Mouse (Mus musculus): ENCODE measurements at regions not wholly inside any gene's neighbourhood (a gene's known extent, or its start where the extent isn't known, plus 50 kb on each side); places are given as distances from the start of the nearest gene placed in this dataset.
"Not testable (repeated sequence)": the region's sequence is repeated elsewhere in the genome, so short reads cannot be mapped to it uniquely, and the experiment has no call there.

DNA sequence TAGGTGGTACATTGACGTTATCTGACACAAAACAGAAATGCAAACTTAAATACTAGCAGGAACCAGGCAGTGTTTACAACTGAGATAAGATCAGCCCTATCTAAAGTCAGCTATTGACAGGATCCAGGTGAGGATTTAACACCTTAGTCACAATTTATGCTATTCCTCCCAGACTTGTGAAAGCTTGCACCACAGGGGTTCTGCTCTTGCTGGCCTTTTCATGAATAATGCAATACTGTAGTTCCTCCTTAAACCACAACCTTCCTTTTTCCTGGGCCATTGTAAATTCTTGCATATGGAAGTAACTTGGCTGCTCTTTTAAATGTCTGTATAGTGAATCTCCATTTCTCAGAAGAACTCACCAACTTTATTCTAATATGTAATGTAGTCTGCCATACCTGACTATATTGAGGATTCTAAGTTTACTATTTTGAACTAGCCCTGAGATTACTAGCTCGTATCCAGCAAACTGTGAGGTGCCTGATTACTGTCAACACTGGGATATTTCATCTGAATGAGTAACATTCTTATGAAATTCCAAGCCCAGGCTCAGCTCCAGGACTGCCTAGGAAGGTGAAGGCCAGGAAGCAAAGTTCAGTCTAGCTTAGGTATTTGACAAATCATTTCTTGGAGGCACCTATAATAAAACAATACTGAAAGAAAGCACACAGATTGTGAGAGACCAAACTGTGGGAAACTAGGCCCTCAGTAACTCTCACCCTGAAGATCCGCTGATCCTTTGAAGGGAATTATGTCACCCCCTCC is 1019.2 kb upstream of the Cntn5 start:
- not testable (repeated sequence) for H3K4me1 ChIP-seq (ENCODE audit: control insufficient read depth, insufficient read depth, low read length); H3K36me3 ChIP-seq (ENCODE audit: control insufficient read depth, insufficient read depth, low read length); ATAC-seq (ENCODE audit: low read depth); H3K9me3 ChIP-seq (ENCODE audit: control insufficient read depth, low read length); H3K4me3 ChIP-seq (ENCODE audit: low read depth, low read length); H3K27me3 ChIP-seq (replicated peaks; ENCODE audit: control insufficient read depth, insufficient read depth, low read length); H3K27ac ChIP-seq (replicated peaks; ENCODE audit: low read depth, low read length); H3K4me2 ChIP-seq (ENCODE audit: low read depth, low read length); DNase-seq (ENCODE audit: low spot score); H3K9ac ChIP-seq (ENCODE audit: low read depth, low read length)
- 74% methylated on average over 3 of the region's 3 CpGs for WGBS

DNA sequence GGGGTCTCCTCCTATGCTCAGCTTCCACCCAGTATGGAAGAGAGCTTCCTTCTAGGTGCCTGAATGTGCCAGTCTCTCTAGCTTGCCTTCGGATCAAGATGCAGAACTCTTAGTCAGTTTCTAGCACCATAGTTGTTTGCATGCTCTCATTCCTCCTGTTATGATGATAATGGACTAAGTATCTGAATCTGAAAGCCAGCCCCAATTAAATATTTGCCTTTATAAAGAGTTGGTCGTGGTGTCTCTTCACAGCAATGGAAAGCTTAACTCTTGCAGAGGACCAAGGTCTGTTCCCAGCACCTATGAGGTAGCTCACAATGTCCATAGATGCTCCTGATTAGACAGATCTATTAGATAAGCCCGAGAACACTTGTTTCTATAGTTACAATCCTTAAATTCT is 1015.7 kb upstream of the Cntn5 start:
- no peak for ATAC-seq (ENCODE audit: low read depth)

DNA sequence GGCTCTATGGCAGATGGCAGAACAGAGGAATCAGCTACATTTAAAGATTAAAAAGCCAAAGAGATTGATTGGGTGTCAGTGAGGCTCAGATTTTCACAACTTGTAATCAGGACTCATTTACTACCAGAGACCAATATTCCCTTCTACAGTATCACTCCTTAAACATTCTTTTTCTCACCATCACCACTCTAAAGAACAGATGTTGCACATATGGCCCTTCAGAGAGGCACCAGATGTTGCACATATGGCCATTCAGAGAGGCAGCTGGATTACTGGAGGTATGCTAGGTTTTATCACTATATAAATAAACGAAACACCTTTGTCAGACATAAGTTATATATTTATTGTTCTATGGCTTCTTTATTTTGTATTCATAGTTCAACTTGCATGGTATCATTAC is 993.7 kb upstream of the Cntn5 start:
- H3K27ac ChIP-seq (replicated peaks; ENCODE audit: low read depth, low read length) = no peak overlapping the region
- DNase-seq (ENCODE audit: low spot score) (no peak), ATAC-seq (ENCODE audit: low read depth) (no peak)
- H3K4me3 ChIP-seq (ENCODE audit: low read depth, low read length) = no peak overlapping the region
- no peaks in the 10 kb centered on the region for H3K9me3 ChIP-seq (ENCODE audit: control insufficient read depth, low read length)
- H3K36me3 ChIP-seq (ENCODE audit: control insufficient read depth, insufficient read depth, low read length) = no peaks in the 10 kb centered on the region
- H3K9ac ChIP-seq (ENCODE audit: low read depth, low read length) = no peak overlapping the region
- 51% methylated on average over 1 of the region's 1 CpGs for WGBS
- no peaks in the 10 kb centered on the region for H3K4me1 ChIP-seq (ENCODE audit: control insufficient read depth, insufficient read depth, low read length)
- no peaks in the 10 kb centered on the region for H3K27me3 ChIP-seq (replicated peaks; ENCODE audit: control insufficient read depth, insufficient read depth, low read length)
- H3K4me2 ChIP-seq (ENCODE audit: low read depth, low read length) = no peak overlapping the region

More for the DNA sequence above, 1015.7 kb upstream of the Cntn5 start:
- no peak overlapping the region for H3K27ac ChIP-seq (replicated peaks; ENCODE audit: low read depth, low read length)
- H3K4me3 ChIP-seq (ENCODE audit: low read depth, low read length) = no peak overlapping the region
- no peaks in the 10 kb centered on the region for H3K4me1 ChIP-seq (ENCODE audit: control insufficient read depth, insufficient read depth, low read length)
- WGBS = 71% methylated on average over 3 of the region's 3 CpGs
- no peak for DNase-seq (ENCODE audit: low spot score)
- no peaks in the 10 kb centered on the region for H3K36me3 ChIP-seq (ENCODE audit: control insufficient read depth, insufficient read depth, low read length)
- H3K9me3 ChIP-seq (ENCODE audit: control insufficient read depth, low read length) = 0 out of 2 replicates have a peak, but pooled peaks cover 4% of the 10 kb centered on the region
- H3K27me3 ChIP-seq (replicated peaks; ENCODE audit: control insufficient read depth, insufficient read depth, low read length) = no peaks in the 10 kb centered on the region
- H3K4me2 ChIP-seq (ENCODE audit: low read depth, low read length) = no peak overlapping the region
- no peak overlapping the region for H3K9ac ChIP-seq (ENCODE audit: low read depth, low read length)

DNA sequence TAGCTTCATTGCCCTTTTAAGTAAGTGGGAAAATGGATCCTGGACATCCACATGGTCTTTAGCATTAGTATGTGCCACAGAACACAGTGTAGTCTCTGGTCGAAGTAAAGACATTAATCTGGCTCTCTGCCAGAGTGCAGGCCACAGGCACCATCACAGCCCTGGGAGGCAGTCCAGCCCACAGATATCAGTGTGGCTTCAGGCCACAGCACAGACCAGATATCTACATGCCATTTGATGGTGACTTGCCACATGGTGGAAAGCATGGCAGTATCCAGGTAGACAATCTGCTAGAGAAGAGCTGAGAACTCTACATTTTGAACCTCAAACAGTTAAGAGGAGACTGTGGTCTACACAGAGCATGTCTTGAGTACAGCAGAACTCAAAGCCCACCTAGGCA is 981.2 kb upstream of the Cntn5 start:
- WGBS = 67% methylated on average over 1 of the region's 1 CpGs
- no peaks in the 10 kb centered on the region for H3K9me3 ChIP-seq (ENCODE audit: control insufficient read depth, low read length)
- H3K27ac ChIP-seq (replicated peaks; ENCODE audit: low read depth, low read length) = no peak overlapping the region
- ATAC-seq (ENCODE audit: low read depth) = no peak
- H3K4me3 ChIP-seq (ENCODE audit: low read depth, low read length) = no peak overlapping the region
- H3K36me3 ChIP-seq (ENCODE audit: control insufficient read depth, insufficient read depth, low read length) = no peaks in the 10 kb centered on the region
- no peaks in the 10 kb centered on the region for H3K4me1 ChIP-seq (ENCODE audit: control insufficient read depth, insufficient read depth, low read length)
- H3K4me2 ChIP-seq (ENCODE audit: low read depth, low read length) = no peak overlapping the region
- DNase-seq (ENCODE audit: low spot score) = no peak
- no peaks in the 10 kb centered on the region for H3K27me3 ChIP-seq (replicated peaks; ENCODE audit: control insufficient read depth, insufficient read depth, low read length)
- H3K9ac ChIP-seq (ENCODE audit: low read depth, low read length) = no peak overlapping the region

DNA sequence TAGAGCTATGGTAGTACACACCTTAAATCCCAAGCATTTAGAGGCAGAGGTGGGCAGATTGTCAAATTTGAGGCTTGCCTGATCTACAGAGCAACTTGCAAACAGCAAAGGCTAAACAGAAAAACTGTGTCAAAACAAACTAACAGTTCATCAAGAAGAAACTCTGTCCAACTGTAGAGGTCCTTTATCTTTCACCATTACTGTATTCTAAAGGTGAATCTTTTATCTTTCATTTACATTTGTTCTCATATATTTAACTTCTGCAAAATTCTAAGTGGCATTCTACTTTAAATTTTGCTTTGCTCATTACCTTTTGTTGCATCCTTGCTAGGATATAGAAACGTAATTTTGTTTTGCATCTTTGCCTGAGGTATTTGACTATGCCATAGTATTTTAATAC is 967.5 kb upstream of the Cntn5 start:
- ATAC-seq (ENCODE audit: low read depth) = no peak
- Histone ChIP-seq H3K9me3 (ENCODE audit: control insufficient read depth, low read length) (no peaks in the 10 kb centered on the region), H3K27me3 (replicated peaks; ENCODE audit: control insufficient read depth, insufficient read depth, low read length) (no peaks in the 10 kb centered on the region), H3K36me3 (ENCODE audit: control insufficient read depth, insufficient read depth, low read length) (no peaks in the 10 kb centered on the region), H3K4me3 (ENCODE audit: low read depth, low read length) (no peak overlapping the region), H3K27ac (replicated peaks; ENCODE audit: low read depth, low read length) (no peak overlapping the region), H3K9ac (ENCODE audit: low read depth, low read length) (no peak overlapping the region), H3K4me2 (ENCODE audit: low read depth, low read length) (no peak overlapping the region), H3K4me1 (ENCODE audit: control insufficient read depth, insufficient read depth, low read length) (no peaks in the 10 kb centered on the region)
- DNase-seq (ENCODE audit: low spot score) = no peak
- 81% methylated on average over 1 of the region's 1 CpGs for WGBS

DNA sequence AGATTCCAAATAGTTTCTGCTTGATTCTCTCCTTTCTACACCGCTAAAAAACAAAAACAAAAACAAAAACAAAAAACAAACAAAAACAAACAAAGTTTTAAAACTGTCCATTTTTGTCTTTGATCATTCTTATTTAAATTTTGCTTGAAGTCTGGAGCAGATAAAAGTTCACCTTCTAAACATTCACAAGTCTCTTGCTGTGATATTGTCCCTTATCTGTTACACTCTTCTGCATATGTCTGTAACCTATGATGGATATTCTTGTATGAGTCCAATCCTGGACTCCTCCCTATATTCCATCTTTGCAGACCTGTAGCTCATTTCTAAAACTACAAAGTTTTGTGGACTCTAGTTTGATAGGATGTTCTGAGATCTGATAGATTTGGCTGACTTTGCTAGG is 966.9 kb upstream of the Cntn5 start:
- no peaks in the 10 kb centered on the region for H3K36me3 ChIP-seq (ENCODE audit: control insufficient read depth, insufficient read depth, low read length)
- no peaks in the 10 kb centered on the region for H3K4me1 ChIP-seq (ENCODE audit: control insufficient read depth, insufficient read depth, low read length)
- H3K9ac ChIP-seq (ENCODE audit: low read depth, low read length) = no peak overlapping the region
- 88% methylated on average over 1 of the region's 1 CpGs for WGBS
- DNase-seq (ENCODE audit: low spot score) (no peak), ATAC-seq (ENCODE audit: low read depth) (no peak)
- H3K4me3 ChIP-seq (ENCODE audit: low read depth, low read length) = no peak overlapping the region
- H3K27me3 ChIP-seq (replicated peaks; ENCODE audit: control insufficient read depth, insufficient read depth, low read length) = no peaks in the 10 kb centered on the region
- no peaks in the 10 kb centered on the region for H3K9me3 ChIP-seq (ENCODE audit: control insufficient read depth, low read length)
- H3K27ac ChIP-seq (replicated peaks; ENCODE audit: low read depth, low read length) = no peak overlapping the region
- H3K4me2 ChIP-seq (ENCODE audit: low read depth, low read length) = no peak overlapping the region

DNA sequence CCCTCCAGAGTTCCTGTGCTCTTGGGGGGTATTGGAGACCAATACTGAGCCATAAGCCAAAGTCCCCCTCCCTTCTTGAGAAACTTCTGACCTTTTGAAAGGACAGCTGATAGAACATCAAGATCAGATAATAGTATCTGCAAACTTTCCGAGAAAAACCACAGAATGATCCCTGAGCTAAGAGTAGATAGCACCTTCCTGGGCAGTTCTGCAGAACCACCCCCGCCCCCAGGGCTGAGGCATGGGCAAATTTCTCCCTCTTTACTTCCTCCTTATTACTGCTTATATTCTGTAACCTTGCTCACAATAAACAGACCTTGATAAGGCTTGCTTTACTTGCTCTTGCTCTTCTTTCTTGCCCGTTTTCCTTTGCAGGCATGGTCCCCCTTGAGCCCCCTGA is 944.1 kb upstream of the Cntn5 start:
- H3K36me3 ChIP-seq (ENCODE audit: control insufficient read depth, insufficient read depth, low read length); H3K4me3 ChIP-seq (ENCODE audit: low read depth, low read length); H3K4me1 ChIP-seq (ENCODE audit: control insufficient read depth, insufficient read depth, low read length); H3K27me3 ChIP-seq (replicated peaks; ENCODE audit: control insufficient read depth, insufficient read depth, low read length); H3K27ac ChIP-seq (replicated peaks; ENCODE audit: low read depth, low read length); H3K9ac ChIP-seq (ENCODE audit: low read depth, low read length); H3K9me3 ChIP-seq (ENCODE audit: control insufficient read depth, low read length); H3K4me2 ChIP-seq (ENCODE audit: low read depth, low read length); ATAC-seq (ENCODE audit: low read depth); DNase-seq (ENCODE audit: low spot score): not testable (repeated sequence)
- WGBS = 79% methylated on average over 3 of the region's 3 CpGs

All from embryonic facial prominence, embryonic 14.5 days (tissue).